In the genomic region with DNA sequence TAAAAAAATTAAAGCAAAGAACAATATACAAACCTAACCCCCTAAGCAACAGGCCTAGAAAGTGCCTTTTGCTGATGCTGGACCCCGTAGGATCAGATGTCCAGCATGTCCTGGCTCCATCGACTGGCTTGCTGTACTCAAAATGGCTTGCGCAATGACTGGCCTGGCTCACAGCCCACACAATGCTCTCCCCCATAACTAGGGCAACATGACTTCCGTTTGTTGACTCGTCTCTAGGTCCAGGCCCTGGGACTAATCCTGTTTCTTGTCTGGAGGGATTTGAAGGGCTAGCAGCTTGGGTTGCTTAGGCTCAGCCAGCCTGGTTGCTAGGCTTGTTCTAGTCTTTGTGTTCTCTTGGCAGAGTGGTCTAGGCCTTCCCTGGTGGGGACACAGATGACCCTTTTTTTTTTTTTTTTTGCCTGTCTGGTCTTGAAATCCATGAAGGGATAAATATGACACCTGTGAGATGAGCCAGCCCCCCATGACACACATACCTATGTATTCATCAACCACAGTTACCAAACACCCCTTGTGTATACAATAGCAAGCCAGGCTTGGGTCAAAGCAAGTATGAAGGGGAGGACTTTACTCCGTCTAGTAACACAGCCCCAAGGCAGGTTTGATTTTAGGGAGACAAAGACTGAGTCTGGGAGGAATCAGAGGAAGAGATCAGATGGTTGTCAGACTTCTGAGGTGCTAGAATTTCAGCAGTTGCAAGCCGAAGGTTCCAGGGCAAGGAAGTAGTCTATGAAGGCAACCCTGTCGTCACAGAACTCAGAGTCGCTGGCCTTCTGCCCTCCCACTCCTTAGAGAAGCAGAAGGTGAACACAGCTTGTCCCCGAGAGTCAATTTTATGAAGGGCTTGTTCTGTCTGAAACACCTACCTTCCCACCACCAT, we compare ENCODE assay signal across 7 mouse cellular contexts.
DNase-seq lines count a peak whose midpoint lies in the region; ATAC-seq and TF ChIP-seq lines count a peak whose summit lies in the region.

No protein-coding gene starts in this region.

- H3K4me3 ChIP-seq in gastrocnemius, adult 2 months = no peak overlapping the region

- peak overlapping the region; percentile 96 for H3K27ac ChIP-seq in gastrocnemius, adult 2 months

- TF ChIP-seq CTCF in Patski (IDR thresholded peaks at IDR 0.05) = no peak
- TF ChIP-seq CTCF in gastrocnemius, adult 2 months (IDR thresholded peaks at IDR 0.05) = no peak

- DNase-seq in 416B (ENCODE audit: low read depth) (peak; percentile 84), Patski (ENCODE audit: low read depth, low spot score) (peak; percentile 43)
- DNase-seq in gastrocnemius, adult 2 months = peak; percentile 98
- peak; percentile 77 to 84 for DNase-seq in kidney, postnatal 25 days
- no peak for DNase-seq in embryo, embryonic 10.5 days (ENCODE audit: low spot score)

- CTCF ChIA-PET in Patski (lab: Charles Lee) = interaction anchor here (1.0 kb wide), 1 partner anchor 10 kb away, joined by 3 read pairs; no protein-coding TSS in a partner anchor

- POLR2A ChIA-PET in Patski (lab: Charles Lee) = interaction anchor here (0.9 kb wide), 1 partner anchor 122 kb away, joined by 3 read pairs; no protein-coding TSS in a partner anchor

- no peak for ATAC-seq in Patski
- 0 out of 2 replicates have a peak, but pooled peaks have one; percentile 21 for ATAC-seq in megakaryocyte progenitor cell, adult 5-6 weeks (replicated peaks; ENCODE audit: poor library complexity)
- no peak for ATAC-seq in activated CD4-positive, CD25-positive, alpha-beta regulatory T cell, adult 4 months

- H3K27me3 ChIP-seq in Patski = no peaks in the 10 kb centered on the region

- intact Hi-C loops in gastrocnemius, adult 2 months (cut with DNase I) = loop anchor here (2.0 to 5.0 kb wide), 2 partner anchors 62 to 245 kb away; no protein-coding TSS in a partner anchor

- in situ Hi-C loops in Patski (cut with MboI; ENCODE audit: low pct_unique_long_range_greater_than_20kb) = no loop called here
